Mouse (Mus musculus) limb, embryonic 15.5 days (tissue): ENCODE measurements around the gene 4933424G06Rik. TPM values are rescaled to one million over a fixed set of nuclear protein-coding genes. Genes with fewer than 3 reads are reported as not detected.
A peak's percentile ranks its signal among the peaks of the same experiment; 100 is the strongest.

Experiments
- ATAC-seq: fragments of 200-750 bp; cut with Nextera tagmentation; 2 replicates; pipeline ENCODE4 v1.8.0; 2017; ENCODE audit warnings: low read depth, moderate TSS enrichment; ENCODE audit not compliant: insufficient number of reproducible peaks, low FRiP score, low TSS enrichment
- H3K27ac ChIP-seq: fragments of 300-500 bp; sonication (generic); 2 replicates; pipeline ENCODE4 v1.5.1; 2015; ENCODE audit warnings: moderate library complexity, mild to moderate bottlenecking, inconsistent platforms
- H3K27me3 ChIP-seq: fragments of 300-500 bp; sonication (generic); 2 replicates; pipeline ENCODE4 v1.6.1; 2015; ENCODE audit warnings: inconsistent platforms
- H3K36me3 ChIP-seq: fragments of 300-500 bp; sonication (generic); 2 replicates; pipeline ENCODE4 v1.6.1; 2015; ENCODE audit warnings: inconsistent platforms
- H3K4me1 ChIP-seq: fragments of 300-500 bp; sonication (generic); 2 replicates; pipeline ENCODE4 v1.6.1; 2015; ENCODE audit warnings: inconsistent platforms
- H3K4me2 ChIP-seq: fragments of 300-500 bp; sonication (generic); 2 replicates; pipeline ENCODE4 v1.6.1; 2015; ENCODE audit warnings: mild to moderate bottlenecking, inconsistent platforms
- H3K4me3 ChIP-seq: fragments of 300-500 bp; sonication (generic); 2 replicates; pipeline ENCODE4 v1.5.1; 2015; ENCODE audit warnings: mild to moderate bottlenecking, inconsistent platforms
- H3K9ac ChIP-seq: fragments of 300-500 bp; sonication (generic); 2 replicates; pipeline ENCODE4 v1.6.1; 2015; ENCODE audit warnings: inconsistent platforms
- H3K9me3 ChIP-seq: fragments of 300-500 bp; sonication (generic); 2 replicates; pipeline ENCODE4 v1.6.1; 2016; ENCODE audit warnings: inconsistent platforms
- WGBS: fragments of 180-500 bp; shearing (Covaris S2); methylation state at CpG from one replicate; pipeline ENCODE4 v1.1.7; 2015; 5-methylcytosine and 5-hydroxymethylcytosine counted together
- polyA plus RNA-seq: library from polyadenylated mRNA; unstranded; fragments of >200 nt; fragmentation: Nextera tagmentation; extraction: Ambion mirVana; gene quantifications from 2 replicates; pipeline ENCODE4 v1.2.1, GENCODE M21; 2015

The 4933424G06Rik gene
- polyA plus RNA-seq, 1 experiment from 2014 or later, result 0.28 TPM

DNA sequence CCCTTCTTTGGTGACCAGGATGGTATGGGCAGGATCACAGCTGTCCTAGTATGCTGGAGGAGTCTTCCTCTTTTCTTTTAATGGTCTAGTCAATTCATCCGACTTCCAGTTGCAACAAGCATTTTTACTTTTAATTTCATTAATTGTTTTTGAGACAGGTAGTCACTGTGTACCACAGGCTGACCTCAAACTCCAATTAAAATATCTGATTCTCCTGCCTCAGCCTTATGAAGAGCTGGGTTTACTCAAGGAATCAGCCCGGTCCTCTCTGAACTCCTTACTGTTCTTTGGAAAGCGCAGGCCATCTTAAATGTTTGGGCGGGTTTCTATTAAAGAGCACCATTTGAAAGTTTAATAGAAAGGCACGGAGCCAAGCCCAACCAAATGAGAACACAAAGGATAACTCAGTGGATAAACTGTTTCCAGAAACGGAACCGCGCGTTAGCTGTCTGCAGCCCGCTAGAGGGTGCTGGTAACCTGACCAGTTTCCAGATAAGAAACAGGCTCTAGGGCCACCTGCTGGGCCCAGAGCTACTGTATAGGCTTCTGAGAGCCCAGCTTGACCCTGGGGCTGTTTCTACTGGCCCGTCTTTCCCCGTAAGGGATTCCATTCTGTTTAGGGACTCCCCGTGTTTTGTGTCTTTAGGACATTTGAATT, 26.0 kb upstream of the 4933424G06Rik start:
- Histone ChIP-seq H3K4me2 (no peak overlapping the region), H3K27ac (no peak overlapping the region), H3K4me1 (0 out of 2 replicates have a peak, but pooled peaks cover 3% of the 10 kb centered on the region), H3K27me3 (no peaks in the 10 kb centered on the region), H3K9me3 (no peaks in the 10 kb centered on the region), H3K36me3 (no peaks in the 10 kb centered on the region), H3K4me3 (no peak overlapping the region), H3K9ac (no peak overlapping the region)
- ATAC-seq, result peak; percentile 78; the same call in 1 of the 2 replicates
- 7% methylated on average over 13 of the region's 13 CpGs for WGBS

GRCm38 (mm10) chr1:36690671-36691235, 19.2 kb upstream of the 4933424G06Rik start:
- WGBS, result 58% methylated on average over 11 of the region's 11 CpGs
- no peak for ATAC-seq
- peak overlapping the region; percentile 55 for H3K9ac ChIP-seq
- peak overlapping the region; percentile 86 for H3K4me3 ChIP-seq
- H3K4me2 ChIP-seq, result peak overlapping the region; percentile 71
- peaks cover 23% of the 10 kb centered on the region for H3K36me3 ChIP-seq
- no peaks in the 10 kb centered on the region for H3K27me3 ChIP-seq
- H3K4me1 ChIP-seq, result peaks cover 9% of the 10 kb centered on the region
- 0 out of 2 replicates have a peak overlapping the region, but pooled peaks have one; percentile 43 for H3K27ac ChIP-seq
- H3K9me3 ChIP-seq, result no peaks in the 10 kb centered on the region

DNA sequence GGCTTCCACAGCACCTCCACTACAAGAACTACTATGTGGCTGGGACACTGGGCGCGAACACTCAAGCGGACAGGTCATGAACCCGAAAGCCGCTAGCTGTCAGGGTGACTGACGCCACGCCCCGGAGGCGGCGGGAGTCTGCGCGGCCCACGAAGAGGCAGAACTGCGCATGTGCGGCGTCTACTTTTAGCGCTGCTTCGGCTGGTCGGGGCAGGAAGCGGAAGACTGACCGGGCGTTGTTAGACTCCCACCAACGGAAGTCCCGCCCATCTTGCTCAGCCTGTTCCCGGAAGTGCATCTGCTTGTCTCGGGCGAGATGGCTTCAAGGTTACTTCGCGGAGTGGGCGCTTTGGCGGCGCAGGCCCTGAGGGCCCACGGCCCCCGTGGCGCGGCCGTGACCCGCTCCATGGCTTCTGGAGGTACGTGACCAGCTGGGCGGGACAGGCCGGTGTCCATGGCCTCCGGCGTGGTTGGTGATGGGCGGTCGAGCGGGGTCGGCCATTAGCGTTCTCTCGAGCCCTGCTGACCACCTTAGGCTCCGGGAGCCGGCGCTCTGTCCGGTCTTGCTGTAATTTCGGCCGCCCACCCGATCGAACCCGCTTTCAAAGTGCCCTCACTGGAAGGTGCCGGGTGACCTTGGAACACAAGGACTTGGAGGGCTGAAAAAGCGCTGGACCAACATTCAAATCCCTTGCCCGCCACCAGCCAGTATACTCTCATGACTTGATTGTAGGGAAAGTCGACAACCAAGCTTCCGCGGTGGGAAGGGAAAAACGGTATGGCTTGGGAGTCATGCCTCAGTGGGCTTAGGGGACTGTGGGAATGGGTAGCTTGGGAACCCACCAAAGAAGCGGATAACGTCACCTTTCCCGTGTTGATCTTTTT, 18.4 kb upstream of the 4933424G06Rik start, which contains the start of gene Cox5b:
Cox5b (plus strand) TSS at position 179 of the 885 bp plus-strand sequence.
- Histone ChIP-seq H3K9ac (peak within 1 kb of the TSS; percentile 86), H3K36me3 (peaks cover 23% of the 10 kb centered on the region), H3K4me3 (peak within 1 kb of the TSS; percentile 86), H3K27ac (peak within 1 kb of the TSS; percentile 51), H3K9me3 (no peaks in the 10 kb centered on the region), H3K4me2 (peak within 1 kb of the TSS; percentile 71), H3K4me1 (peaks cover 9% of the 10 kb centered on the region), H3K27me3 (no peaks in the 10 kb centered on the region)
- peak; percentile 94 for ATAC-seq
- under 1% methylated on average over 68 of the region's 68 CpGs for WGBS

DNA sequence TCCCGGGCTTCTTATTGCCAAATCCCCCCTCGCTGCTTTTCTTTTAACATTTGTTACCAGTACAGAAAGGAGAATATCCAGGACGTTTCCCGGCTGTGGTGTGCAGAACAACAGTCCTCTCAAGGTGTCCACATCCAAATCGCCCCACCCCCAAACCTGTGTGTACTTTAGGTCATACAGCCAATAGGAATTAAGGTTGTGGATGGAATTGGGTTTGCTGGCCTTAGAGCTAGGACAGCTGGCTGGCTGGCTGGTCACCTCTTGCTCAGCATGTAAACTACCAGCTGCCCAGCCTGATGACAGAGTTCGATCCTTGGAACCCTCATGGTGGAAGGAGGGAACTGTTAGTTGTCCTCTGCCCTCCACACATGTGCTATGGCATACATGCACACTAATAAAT, 15.1 kb upstream of the 4933424G06Rik start:
- Histone ChIP-seq H3K9me3 (no peaks in the 10 kb centered on the region), H3K4me2 (no peak overlapping the region), H3K4me3 (no peak overlapping the region), H3K36me3 (peaks cover 36% of the 10 kb centered on the region), H3K27me3 (no peaks in the 10 kb centered on the region), H3K9ac (no peak overlapping the region), H3K4me1 (peaks cover 11% of the 10 kb centered on the region), H3K27ac (no peak overlapping the region)
- ATAC-seq, result no peak
- WGBS, result 88% methylated on average over 6 of the region's 6 CpGs

DNA sequence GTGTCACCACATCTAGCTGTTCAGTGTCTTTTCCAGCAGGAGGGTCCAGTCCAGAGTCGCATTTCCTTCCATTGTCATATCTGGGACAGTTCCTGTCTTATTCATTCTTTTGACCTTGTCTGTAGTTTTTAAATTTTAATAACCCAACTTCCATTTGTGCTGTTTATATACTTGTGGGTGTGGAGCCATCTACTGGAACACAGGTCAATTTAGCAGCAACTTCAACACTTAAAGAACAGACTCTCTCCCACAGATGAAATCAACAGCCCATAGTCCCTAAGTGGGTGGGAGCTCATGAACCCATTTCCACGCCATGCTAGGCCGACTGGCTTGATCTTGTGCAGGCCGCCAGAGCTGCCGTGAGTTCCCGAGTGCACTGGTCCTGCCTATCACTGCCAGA, 13.5 kb upstream of the 4933424G06Rik start:
- H3K4me1 ChIP-seq, result peaks cover 11% of the 10 kb centered on the region
- H3K27me3 ChIP-seq, result no peaks in the 10 kb centered on the region
- H3K4me2 ChIP-seq, result no peak overlapping the region
- 0 out of 2 replicates have a peak overlapping the region, but pooled peaks have one; percentile 27 for H3K27ac ChIP-seq
- H3K4me3 ChIP-seq, result no peak overlapping the region
- no peaks in the 10 kb centered on the region for H3K9me3 ChIP-seq
- 56% methylated on average over 6 of the region's 6 CpGs for WGBS
- ATAC-seq, result no peak
- H3K9ac ChIP-seq, result no peak overlapping the region
- H3K36me3 ChIP-seq, result peaks cover 51% of the 10 kb centered on the region

GRCm38 (mm10) chr1:36697030-36697429, 12.9 kb upstream of the 4933424G06Rik start:
- Histone ChIP-seq H3K4me1 (peaks cover 10% of the 10 kb centered on the region), H3K9ac (no peak overlapping the region), H3K27me3 (no peaks in the 10 kb centered on the region), H3K4me3 (no peak overlapping the region), H3K36me3 (peaks cover 56% of the 10 kb centered on the region), H3K9me3 (no peaks in the 10 kb centered on the region), H3K4me2 (no peak overlapping the region), H3K27ac (no peak overlapping the region)
- ATAC-seq, result no peak
- 48% methylated on average over 5 of the region's 5 CpGs for WGBS

DNA sequence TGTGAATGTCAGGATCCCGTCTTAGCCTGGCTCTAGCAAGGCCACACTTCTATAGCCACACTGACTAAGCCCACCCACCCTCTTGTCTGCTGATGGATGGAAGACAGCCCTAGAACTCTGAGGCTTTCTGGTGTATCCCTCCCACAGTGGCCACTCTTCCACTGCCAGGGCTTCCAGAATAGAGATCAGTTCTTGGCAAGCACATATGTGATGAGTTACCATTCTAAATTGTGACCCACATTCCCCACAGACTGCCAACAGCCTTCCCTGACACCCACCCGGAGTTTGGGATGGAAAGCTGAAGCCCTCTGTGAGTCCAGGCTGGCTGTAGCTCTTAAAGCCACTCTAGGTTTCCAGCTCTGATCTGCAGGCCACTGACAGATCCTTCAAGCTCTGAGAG, 2.8 kb upstream of the 4933424G06Rik start:
- H3K4me3 ChIP-seq, result no peak overlapping the region
- no peaks in the 10 kb centered on the region for H3K27me3 ChIP-seq
- no peak for ATAC-seq
- 59% methylated on average over 2 of the region's 2 CpGs for WGBS
- no peaks in the 10 kb centered on the region for H3K9me3 ChIP-seq
- H3K36me3 ChIP-seq, result peaks cover 53% of the 10 kb centered on the region
- H3K27ac ChIP-seq, result no peak overlapping the region
- H3K4me1 ChIP-seq, result peaks cover 23% of the 10 kb centered on the region
- no peak overlapping the region for H3K9ac ChIP-seq
- H3K4me2 ChIP-seq, result no peak overlapping the region

- Histone ChIP-seq H3K4me1 (peaks cover 23% of the 10 kb centered on the region), H3K9me3 (no peaks in the 10 kb centered on the region), H3K27ac (no peak overlapping the region), H3K4me3 (no peak overlapping the region), H3K36me3 (peaks cover 47% of the 10 kb centered on the region), H3K4me2 (no peak overlapping the region), H3K9ac (no peak overlapping the region), H3K27me3 (no peaks in the 10 kb centered on the region)
- 76% methylated on average over 3 of the region's 3 CpGs for WGBS
- ATAC-seq, result no peak
Measured at GRCm38 (mm10) chr1:36707797-36708196, 2.2 kb upstream of the 4933424G06Rik start.

DNA sequence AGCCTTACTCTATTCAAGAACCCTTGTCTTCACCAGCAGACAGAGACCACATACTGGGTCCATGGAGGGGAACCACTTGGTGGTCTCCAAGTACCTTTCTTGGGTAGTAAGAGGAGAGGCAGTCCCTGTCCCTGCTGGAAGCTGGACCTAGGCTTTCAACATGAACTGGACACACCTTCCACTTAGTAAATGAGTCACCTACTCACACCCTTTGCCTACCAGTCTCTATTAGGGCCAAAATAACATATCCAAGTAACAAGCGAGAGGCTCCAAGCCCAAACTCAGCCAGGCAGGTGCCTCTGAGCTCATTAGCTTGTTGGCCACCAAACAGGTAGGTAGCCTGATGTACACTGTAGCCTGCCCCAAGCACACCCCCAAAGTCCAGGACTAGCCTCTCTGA, 1.3 kb upstream of the 4933424G06Rik start:
- Histone ChIP-seq H3K27ac (0 out of 2 replicates have a peak overlapping the region, but pooled peaks have one; percentile 85), H3K4me1 (peaks cover 23% of the 10 kb centered on the region), H3K4me2 (peak overlapping the region; percentile 64), H3K27me3 (no peaks in the 10 kb centered on the region), H3K9ac (peak overlapping the region; percentile 92; the same call in 1 of the 2 replicates), H3K36me3 (peaks cover 39% of the 10 kb centered on the region), H3K4me3 (peak overlapping the region; percentile 97), H3K9me3 (no peaks in the 10 kb centered on the region)
- WGBS, result 72% methylated on average over 1 of the region's 1 CpGs
- ATAC-seq, result no peak

- peak overlapping the region; percentile 92 for H3K9ac ChIP-seq
- peak overlapping the region; percentile 85 for H3K27ac ChIP-seq
- ATAC-seq, result peak; percentile 60
- peaks cover 23% of the 10 kb centered on the region for H3K4me1 ChIP-seq
- peak overlapping the region; percentile 97 for H3K4me3 ChIP-seq
- H3K27me3 ChIP-seq, result no peaks in the 10 kb centered on the region
- peak overlapping the region; percentile 64 for H3K4me2 ChIP-seq
- under 1% methylated on average over 33 of the region's 33 CpGs for WGBS
- peaks cover 33% of the 10 kb centered on the region for H3K36me3 ChIP-seq
- no peaks in the 10 kb centered on the region for H3K9me3 ChIP-seq
Measured at GRCm38 (mm10) chr1:36709055-36709853, 695 bp upstream of the 4933424G06Rik start.

- H3K4me1 ChIP-seq, result peaks cover 23% of the 10 kb centered on the region
- no peak overlapping the region for H3K4me3 ChIP-seq
- no peak for ATAC-seq
- H3K27me3 ChIP-seq, result no peaks in the 10 kb centered on the region
- H3K9ac ChIP-seq, result no peak overlapping the region
- H3K36me3 ChIP-seq, result peaks cover 14% of the 10 kb centered on the region
- no peaks in the 10 kb centered on the region for H3K9me3 ChIP-seq
- H3K27ac ChIP-seq, result no peak overlapping the region
- no peak overlapping the region for H3K4me2 ChIP-seq
- 95% methylated on average over 2 of the region's 2 CpGs for WGBS
Measured at GRCm38 (mm10) chr1:36711104-36711503, 1.2 kb downstream of the 4933424G06Rik start.
